ENCODE assay signal across 16 mouse cellular contexts in the genomic region with DNA sequence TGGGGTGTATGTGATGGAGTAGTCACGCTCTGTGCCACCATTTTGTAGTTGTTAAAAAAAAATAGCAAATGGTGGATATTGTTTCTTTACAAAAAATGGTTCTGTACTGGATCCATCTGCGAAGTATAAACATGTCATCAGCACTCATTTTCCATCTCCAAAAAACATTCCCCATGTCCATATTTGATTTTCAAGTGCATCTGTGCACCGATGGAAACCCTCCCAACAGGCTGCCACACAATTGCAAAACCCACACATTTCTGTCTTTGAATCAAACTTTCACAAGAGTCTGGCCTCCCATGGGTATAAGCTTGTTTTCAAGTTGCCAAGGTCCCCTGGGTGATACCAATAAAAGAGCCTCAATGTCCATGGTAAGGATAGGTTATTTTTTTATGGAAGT. TPM values are rescaled to one million over a fixed set of nuclear protein-coding genes. Genes with fewer than 3 reads are reported as not detected.
A peak's percentile ranks its signal among the peaks of the same experiment; 100 is the strongest.
DNase-seq lines count a peak whose midpoint lies in the region.
"Had no signal": no experiment of that assay in that cellular context is flagged by ENCODE, and none has a peak within 500 bp of the region (broad histone marks: within the 10 kb centered on the region; RNA-seq: fewer than 3 reads in every experiment).

No protein-coding gene starts in this region.

- peak; percentile 35 for DNase-seq in adrenal gland, postnatal 14 days
- DNase-seq in adrenal gland, adult (ENCODE audit: inconsistent age in 2 of 2, low spot score in 1 of 2) = no peak
- DNase-seq in layer of hippocampus, adult 11-12 months (ENCODE audit: low spot score) = peak; percentile 42
- no peak for DNase-seq in layer of hippocampus, adult 9-10 months (ENCODE audit: low spot score)
- peak; percentile 21 for DNase-seq in adipocyte (ENCODE audit: low spot score)
- peak; percentile 53 to 58 for DNase-seq in layer of hippocampus, adult 8-10 months (ENCODE audit: low spot score in 2 of 2)
- DNase-seq in left cerebral cortex, adult 8-10 months (ENCODE audit: low spot score in 2 of 2) = no peak
- no peak for DNase-seq in embryo, embryonic 10 days (ENCODE audit: low spot score)
- DNase-seq: adrenal gland, adult 8-10 months; cerebellum, adult 18-20 months; cerebellum, adult 9-11 months; cerebellum, postnatal 36 days; gastrocnemius, postnatal 10 days; heart, adult 18-20 months; heart, postnatal 10 days; heart, postnatal 4 days had no signal

RNA-seq across cellular contexts. Expression of gene Zeb2, which starts 51.4 kb away (rescaled TPM):
- 153 and 158 TPM in 2 replicates for total RNA-seq in adrenal gland, postnatal 14 days (2021)
- total RNA-seq in layer of hippocampus, adult 8-10 months (2022) = 100 to 1,000 TPM; 346 to 374 (median 360) TPM
- total RNA-seq in left cerebral cortex, adult 8-10 months (2022) = 100 to 1,000 TPM; 162 to 184 (median 166) TPM

Comparison
In these comparisons a context has a peak if more than half of its experiments do, and no peak if none do; other contexts are left out.
1. DNase-seq: peak in adrenal gland, postnatal 14 days (single experiment), layer of hippocampus, adult 11-12 months (single experiment), adipocyte (single experiment) and layer of hippocampus, adult 8-10 months (2 of 2); none in adrenal gland, adult (0 of 2), layer of hippocampus, adult 9-10 months (single experiment), left cerebral cortex, adult 8-10 months (0 of 2) and embryo, embryonic 10 days (single experiment).